Mouse (Mus musculus) cerebral cortex, adult 2 months (tissue): ENCODE measurements around the gene Galc.

ENCODE experiments used
- WGBS: fragments of 180-500 bp; shearing (Covaris S2); methylation state at CpG from one replicate; pipeline ENCODE4 v1.1.7; 2018; 5-methylcytosine and 5-hydroxymethylcytosine counted together

Galc gene

GRCm38 (mm10) chr12:98258845-98259517 lies at the start of gene Galc:
Galc (minus strand) TSS chr12:98259459.
- under 1% methylated on average over 76 of the region's 76 CpGs for WGBS

GRCm38 (mm10) chr12:98307179-98307915 lies 48.1 kb upstream of the Galc start:
- WGBS: 57% methylated on average over 7 of the region's 7 CpGs

- WGBS: 91% methylated on average over 1 of the region's 1 CpGs
Observed at GRCm38 (mm10) chr12:98303013-98303412, 43.8 kb upstream of the Galc start.

GRCm38 (mm10) chr12:98301980-98302379 lies 42.7 kb upstream of the Galc start:
- WGBS: 90% methylated on average over 5 of the region's 5 CpGs

- 62% methylated on average over 2 of the region's 2 CpGs for WGBS
Observed at GRCm38 (mm10) chr12:98294241-98294640, 35.0 kb upstream of the Galc start.

- WGBS: 67% methylated on average over 4 of the region's 4 CpGs
Observed at GRCm38 (mm10) chr12:98292278-98292677, 33.0 kb upstream of the Galc start.

GRCm38 (mm10) chr12:98290475-98290874 lies 31.2 kb upstream of the Galc start:
- 83% methylated on average over 3 of the region's 3 CpGs for WGBS

- 94% methylated on average over 3 of the region's 3 CpGs for WGBS
Observed at GRCm38 (mm10) chr12:98284477-98284876, 25.2 kb upstream of the Galc start.

- 37% methylated on average over 3 of the region's 3 CpGs for WGBS
Observed at GRCm38 (mm10) chr12:98283487-98283860, 24.2 kb upstream of the Galc start.

GRCm38 (mm10) chr12:98282776-98283486 lies 23.7 kb upstream of the Galc start:
- WGBS: 52% methylated on average over 14 of the region's 14 CpGs

GRCm38 (mm10) chr12:98280996-98281395 lies 21.7 kb upstream of the Galc start:
- WGBS: 54% methylated on average over 8 of the region's 8 CpGs

GRCm38 (mm10) chr12:98280530-98280929 lies 21.3 kb upstream of the Galc start:
- 18% methylated on average over 5 of the region's 5 CpGs for WGBS

GRCm38 (mm10) chr12:98272433-98272832 lies 13.2 kb upstream of the Galc start:
- 86% methylated on average over 7 of the region's 7 CpGs for WGBS

- WGBS: 78% methylated on average over 12 of the region's 12 CpGs
Observed at GRCm38 (mm10) chr12:98270810-98271566, 11.7 kb upstream of the Galc start.

GRCm38 (mm10) chr12:98269791-98270745 lies 10.8 kb upstream of the Galc start:
- WGBS: 82% methylated on average over 17 of the region's 17 CpGs

GRCm38 (mm10) chr12:98268441-98269369 lies 9.4 kb upstream of the Galc start, which contains the start of gene Gpr65:
Gpr65 (plus strand) TSS chr12:98268635.
- 88% methylated on average over 13 of the region's 13 CpGs for WGBS

GRCm38 (mm10) chr12:98265697-98266096 lies 6.4 kb upstream of the Galc start:
- 81% methylated on average over 9 of the region's 9 CpGs for WGBS

- WGBS: under 1% methylated on average over 12 of the region's 12 CpGs
Observed at GRCm38 (mm10) chr12:98259518-98259852, 226 bp upstream of the Galc start.

GRCm38 (mm10) chr12:98258371-98258844 lies 851 bp downstream of the Galc start:
- under 1% methylated on average over 8 of the region's 8 CpGs for WGBS
